22 mouse cellular contexts compared by ENCODE assay signal in genomic region chr16:52430073-52430472, GRCm38 (mm10). TPM values are rescaled to one million over a fixed set of nuclear protein-coding genes. Genes with fewer than 3 reads are reported as not detected.
DNase-seq lines count a peak whose midpoint lies in the region; ATAC-seq lines count a peak whose summit lies in the region.
"Had no signal": no experiment of that assay in that cellular context is flagged by ENCODE, and none has a peak within 500 bp of the region (broad histone marks: within the 10 kb centered on the region; RNA-seq: fewer than 3 reads in every experiment).

No protein-coding gene starts in this region.

- peak; percentile 7 for DNase-seq in cerebellum, adult 9-11 months
- DNase-seq in cerebellum, adult 11 months: no peak
- DNase-seq in frontal cortex, postnatal 36 days (ENCODE audit: low spot score in 2 of 2): no peak
- DNase-seq in left cerebral cortex, postnatal 4 days: peak; percentile 70
- DNase-seq in left cerebral cortex, postnatal 14 days (ENCODE audit: low spot score in 2 of 2): no peak
- DNase-seq: adrenal gland, postnatal 25 days; embryo, embryonic 11 days; gastrocnemius, postnatal 25 days; heart, postnatal 36 days; kidney, adult 2 months; liver, postnatal 0 days; thymus, adult 18-20 months; thymus, postnatal 36 days had no signal

- intact Hi-C loops in left cerebral cortex, postnatal 4 days (cut with DNase I): no loop called here
- intact Hi-C loops in left cerebral cortex, postnatal 14 days (cut with DNase I): no loop called here

- no peak overlapping the region for H3K4me3 ChIP-seq in hindbrain, embryonic 16.5 days (ENCODE audit: low read length)
- H3K4me3 ChIP-seq: limb, embryonic 12.5 days had no signal

- H3K4me1 ChIP-seq in hindbrain, embryonic 16.5 days (ENCODE audit: control insufficient read depth, insufficient read depth, low read depth, low read length): no peaks in the 10 kb centered on the region

- no peak overlapping the region for H3K9ac ChIP-seq in hindbrain, embryonic 16.5 days (ENCODE audit: low read depth, low read length)
- H3K9ac ChIP-seq: limb, embryonic 12.5 days; liver, postnatal 0 days had no signal

- no peaks in the 10 kb centered on the region for H3K9me3 ChIP-seq in hindbrain, embryonic 16.5 days (ENCODE audit: control insufficient read depth, low read length)
- H3K9me3 ChIP-seq: limb, embryonic 12.5 days had no signal

- no peaks in the 10 kb centered on the region for H3K27me3 ChIP-seq in hindbrain, embryonic 16.5 days (replicated peaks; ENCODE audit: control insufficient read depth, insufficient read depth, low read length)
- H3K27me3 ChIP-seq: limb, embryonic 12.5 days had no signal

- 44% methylated on average over 3 of the region's 3 CpGs for WGBS in hindbrain, embryonic 16.5 days

- no peak overlapping the region for H3K4me2 ChIP-seq in hindbrain, embryonic 16.5 days (ENCODE audit: low read length)
- H3K4me2 ChIP-seq: limb, embryonic 12.5 days; liver, embryonic 11.5 days had no signal

- H3K27ac ChIP-seq in hindbrain, embryonic 16.5 days (ENCODE audit: low read depth, low read length): no peak overlapping the region
- H3K27ac ChIP-seq: kidney, postnatal 0 days; limb, embryonic 12.5 days; macrophage had no signal

- 0 out of 2 replicates have a peak, but pooled peaks have one; percentile 32 for ATAC-seq in frontal cortex, adult (ENCODE audit: low TSS enrichment)
- ATAC-seq in hindbrain, embryonic 16.5 days: peak; percentile 83
- no peak for ATAC-seq in granulocyte monocyte progenitor cell, adult 5-6 weeks (replicated peaks; ENCODE audit: poor library complexity, severe bottlenecking)
- ATAC-seq: liver, postnatal 0 days; lung, postnatal 0 days; midbrain, embryonic 16.5 days had no signal

- no peaks in the 10 kb centered on the region for H3K36me3 ChIP-seq in hindbrain, embryonic 16.5 days (ENCODE audit: control insufficient read depth, insufficient read depth, low read length)
- H3K36me3 ChIP-seq: limb, embryonic 12.5 days had no signal

RNA-seq across cellular contexts. Expression of gene Alcam, which starts 23.8 kb away (rescaled TPM):
- 100 to 1,000 TPM; 147 to 150 TPM for total RNA-seq in left cerebral cortex, postnatal 4 days (2021)
- total RNA-seq in left cerebral cortex, postnatal 14 days (2021): 100 to 1,000 TPM; 130 to 145 TPM
- polyA plus RNA-seq in hindbrain, embryonic 16.5 days (2015; fragmentation: Nextera tagmentation; extraction: Ambion mirVana): 40.2 and 40.7 TPM in 2 replicates
- 10.9 and 28.9 TPM in 2 replicates for total RNA-seq in granulocyte monocyte progenitor cell, adult 5-6 weeks (2014; fragmentation: Nextera tagmentation)
- total RNA-seq in granulocyte monocyte progenitor cell, adult 5-6 weeks (2017): 45.0 and 45.8 TPM in 2 replicates

Comparison
In these comparisons a context has a peak if more than half of its experiments do, and no peak if none do; other contexts are left out.
1. DNase-seq: peak in cerebellum, adult 9-11 months (single experiment) and left cerebral cortex, postnatal 4 days (single experiment); none in cerebellum, adult 11 months (single experiment), frontal cortex, postnatal 36 days (0 of 2) and left cerebral cortex, postnatal 14 days (0 of 2).